Mouse (Mus musculus): ENCODE data around the gene 1700010I14Rik.

1700010I14Rik gene

GRCm38 (mm10) chr17:8988119-8988807, at the start of gene 1700010I14Rik:
1700010I14Rik (plus strand) TSS chr17:8988333.
- peak; percentile 50 to 74 for DNase-seq (ENCODE audit: low spot score in 2 of 2)

- no peak for DNase-seq (ENCODE audit: low spot score in 2 of 2)
Observed at GRCm38 (mm10) chr17:8951588-8951987, 36.5 kb upstream of the 1700010I14Rik start.

- DNase-seq (ENCODE audit: low spot score in 2 of 2): no peak
Observed at GRCm38 (mm10) chr17:8952951-8953350, 35.2 kb upstream of the 1700010I14Rik start.

DNA sequence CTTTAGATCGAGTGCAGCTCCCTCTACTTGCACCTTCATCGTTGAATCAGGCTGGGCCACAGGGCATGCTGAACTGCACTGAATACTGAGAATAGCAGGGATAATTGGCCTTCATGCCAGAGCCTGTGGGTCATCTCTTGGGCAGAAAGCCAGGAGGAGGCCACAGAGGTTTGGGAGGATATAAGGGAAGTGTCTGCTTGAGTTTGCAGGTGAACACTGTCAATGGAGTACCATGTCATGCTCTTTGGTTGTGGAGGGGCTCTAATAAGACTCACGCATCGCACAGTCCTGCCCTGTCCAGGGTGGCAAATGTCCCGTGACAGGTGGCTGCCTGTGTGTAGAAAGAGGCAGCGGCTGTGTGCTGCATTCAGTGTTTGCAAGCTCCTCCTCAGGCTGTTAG, 30.0 kb upstream of the 1700010I14Rik start:
- DNase-seq (ENCODE audit: low spot score in 2 of 2): no peak

GRCm38 (mm10) chr17:8960386-8960785, 27.7 kb upstream of the 1700010I14Rik start:
- no peak for DNase-seq (ENCODE audit: low spot score in 2 of 2)

DNA sequence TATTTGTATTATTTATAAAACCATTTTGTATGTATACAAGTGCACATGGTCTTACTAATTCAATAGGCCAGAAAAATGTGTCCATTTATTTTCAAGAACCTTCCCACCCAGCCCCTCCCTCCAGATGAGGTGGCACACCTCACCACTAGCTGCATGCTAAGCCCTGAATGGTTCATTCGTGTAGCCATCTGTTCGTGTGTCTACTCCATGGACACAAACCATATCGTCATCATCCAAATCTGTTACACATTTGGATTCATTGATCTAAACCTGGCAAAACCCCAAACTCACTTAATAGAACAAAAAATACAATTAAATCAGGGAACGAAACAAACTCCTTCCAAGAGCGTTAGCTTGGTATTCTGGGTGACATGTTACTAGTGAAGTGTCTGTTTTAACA, 27.0 kb upstream of the 1700010I14Rik start:
- DNase-seq (ENCODE audit: low spot score in 2 of 2): no peak

- no peak for DNase-seq (ENCODE audit: low spot score in 2 of 2)
Observed at GRCm38 (mm10) chr17:8961644-8962043, 26.5 kb upstream of the 1700010I14Rik start.

- DNase-seq (ENCODE audit: low spot score in 2 of 2): no peak
Observed at GRCm38 (mm10) chr17:8965177-8965576, 23.0 kb upstream of the 1700010I14Rik start.

DNA sequence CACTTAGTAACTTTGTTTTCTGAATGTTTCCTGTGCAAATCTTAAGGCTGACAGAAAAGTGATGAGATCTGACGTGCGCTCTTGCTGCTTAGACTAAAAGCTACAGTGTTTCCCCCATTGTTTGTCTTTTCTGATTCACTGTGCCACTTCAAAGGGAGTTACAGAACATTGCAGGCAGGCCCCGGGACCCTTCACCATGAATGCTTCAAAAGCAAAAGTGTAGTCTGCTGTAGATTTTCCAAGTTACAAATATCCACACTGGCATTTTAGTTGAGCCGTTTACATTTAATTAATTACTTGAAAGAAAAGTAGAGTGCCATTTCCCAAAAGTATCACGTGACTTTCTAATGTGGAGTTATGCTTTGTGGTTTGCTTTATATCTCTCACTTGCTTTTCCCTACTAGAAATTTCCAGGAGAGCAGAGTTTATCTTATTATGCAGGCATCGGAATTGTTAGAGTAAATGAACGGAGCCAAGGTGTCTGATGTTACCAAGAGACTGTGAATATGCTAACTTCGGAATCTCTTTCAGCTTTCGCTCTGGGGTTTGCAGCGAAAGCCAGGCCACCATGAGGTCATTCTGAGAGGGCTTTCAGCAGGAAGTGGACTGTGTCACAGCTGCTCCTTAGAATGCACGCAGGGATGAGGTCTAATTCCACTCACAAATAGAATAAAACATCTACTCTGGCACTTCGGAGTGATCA, 15.8 kb upstream of the 1700010I14Rik start:
- no peak for DNase-seq (ENCODE audit: low spot score in 2 of 2)

GRCm38 (mm10) chr17:8973331-8973730, 14.8 kb upstream of the 1700010I14Rik start:
- DNase-seq (ENCODE audit: low spot score in 2 of 2): no peak

- DNase-seq (ENCODE audit: low spot score in 2 of 2): no peak
Observed at GRCm38 (mm10) chr17:8974423-8974822, 13.7 kb upstream of the 1700010I14Rik start.

- DNase-seq (ENCODE audit: low spot score in 2 of 2): no peak
Observed at GRCm38 (mm10) chr17:8974823-8975397, 13.2 kb upstream of the 1700010I14Rik start.

DNA sequence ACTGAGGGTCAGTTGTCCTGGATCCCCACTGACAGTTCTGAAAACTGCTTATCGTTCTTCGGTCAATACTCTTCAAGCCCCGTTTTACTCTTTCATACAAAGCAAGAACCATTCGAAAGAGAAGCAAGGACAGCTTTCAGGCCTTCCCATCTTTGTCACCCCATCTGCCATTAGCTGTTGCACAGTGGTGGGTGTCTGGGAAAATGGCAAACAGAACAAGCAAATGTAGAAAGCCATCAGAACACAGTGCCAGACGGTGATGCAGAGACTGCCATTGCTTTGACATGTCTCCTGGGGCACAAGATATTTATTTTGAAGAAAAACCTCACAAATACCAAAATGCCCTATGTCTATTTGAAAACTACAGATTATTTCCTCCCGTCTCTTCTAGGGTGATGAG, 11.4 kb upstream of the 1700010I14Rik start:
- DNase-seq (ENCODE audit: low spot score in 2 of 2): no peak

DNA sequence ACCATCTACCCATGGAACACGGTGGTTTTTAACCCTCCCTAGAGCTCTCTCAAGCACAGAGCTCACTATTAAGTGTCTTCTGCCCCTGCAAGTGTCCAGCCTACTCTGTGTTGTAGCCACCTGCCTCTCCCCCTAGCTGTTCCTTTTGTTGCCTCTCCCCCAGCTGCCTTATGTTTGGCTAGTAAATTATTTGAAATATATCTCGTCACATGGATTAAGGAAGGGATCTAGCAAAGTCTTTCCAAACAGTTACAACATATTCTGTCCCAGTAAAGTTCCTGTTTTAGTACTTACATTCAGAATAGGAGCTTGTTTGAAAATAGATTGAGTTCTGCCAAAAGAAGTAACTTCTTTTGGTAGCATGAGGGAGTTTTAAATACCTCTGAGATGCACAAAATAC, 10.9 kb upstream of the 1700010I14Rik start:
- DNase-seq (ENCODE audit: low spot score in 2 of 2): no peak

- no peak for DNase-seq (ENCODE audit: low spot score in 2 of 2)
Observed at GRCm38 (mm10) chr17:8983576-8983975, 4.6 kb upstream of the 1700010I14Rik start.

- DNase-seq (ENCODE audit: low spot score in 2 of 2): no peak
Observed at GRCm38 (mm10) chr17:8985714-8986113, 2.4 kb upstream of the 1700010I14Rik start.

- DNase-seq (ENCODE audit: low spot score in 2 of 2): no peak
Observed at GRCm38 (mm10) chr17:8986551-8986950, 1.6 kb upstream of the 1700010I14Rik start.

GRCm38 (mm10) chr17:8987369-8987768, 764 bp upstream of the 1700010I14Rik start:
- DNase-seq (ENCODE audit: low spot score in 2 of 2): no peak

GRCm38 (mm10) chr17:8991160-8991559, 3.0 kb downstream of the 1700010I14Rik start:
- DNase-seq (ENCODE audit: low spot score in 2 of 2): peak in 1 of 2 experiments; percentile 16

DNA sequence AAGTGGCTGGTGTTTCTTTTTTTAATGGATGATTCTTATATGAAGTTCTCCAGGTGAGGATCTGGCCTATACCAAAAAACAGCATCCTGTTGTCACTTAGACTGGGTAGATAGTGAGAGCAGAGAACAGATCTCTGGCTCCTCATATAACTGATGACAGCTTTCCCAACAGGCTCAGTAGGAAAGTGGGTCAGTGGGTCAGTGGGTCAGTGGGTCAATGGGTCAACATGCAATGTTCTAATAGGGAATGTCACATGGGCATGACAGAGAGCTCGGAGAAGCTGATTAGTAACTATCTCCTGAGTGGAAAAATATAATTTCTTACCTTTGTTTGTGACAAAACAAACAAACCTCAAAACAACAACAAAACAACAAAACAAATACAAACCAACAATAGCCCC, 7.2 kb downstream of the 1700010I14Rik start:
- no peak for DNase-seq (ENCODE audit: low spot score in 2 of 2)

- no peak for DNase-seq (ENCODE audit: low spot score in 2 of 2)
Observed at GRCm38 (mm10) chr17:9002438-9002837, 14.3 kb downstream of the 1700010I14Rik start.

DNA sequence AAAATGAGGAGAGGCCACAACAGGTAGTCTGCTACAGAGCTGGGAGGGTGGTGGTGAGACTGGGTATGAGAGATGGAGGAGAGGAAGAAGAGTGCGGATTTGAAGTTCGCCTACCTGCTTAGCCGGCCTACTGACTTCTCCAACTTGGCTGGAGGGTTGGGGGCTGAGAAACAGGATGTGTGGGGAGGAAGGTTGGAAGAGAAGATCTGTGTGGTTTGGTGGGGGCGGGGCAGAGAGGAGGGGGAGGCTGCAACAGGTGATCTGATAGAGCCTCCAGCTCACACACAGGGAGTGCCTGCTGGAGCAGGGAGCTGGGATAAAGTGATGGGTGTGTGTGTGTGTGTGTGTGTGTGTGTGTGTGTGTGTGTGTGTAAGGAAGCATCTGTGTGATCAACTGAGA, 16.4 kb downstream of the 1700010I14Rik start:
- no peak for DNase-seq (ENCODE audit: low spot score in 2 of 2)

Measured in spleen, postnatal 14 days (tissue).